Mouse (Mus musculus) thymus, adult 2 months (tissue): ENCODE measurements around the gene Nup107.

Experiments
- CTCF ChIP-seq: fragments of 200-500 bp; IDR thresholded peaks from 2 replicates; pipeline ENCODE4 v1.5.1; 2012; ENCODE audit warnings: mild to moderate bottlenecking, control low read depth, low read length, moderate library complexity, borderline replicate concordance; ENCODE audit not compliant: control insufficient read depth, poor library complexity, insufficient read depth; ENCODE audit errors: extremely low read depth
- POLR2A ChIP-seq: fragments of 200-500 bp; IDR thresholded peaks from 2 replicates; pipeline ENCODE4 v1.6.1; 2012; ENCODE audit warnings: mild to moderate bottlenecking, low read length, control low read depth, moderate library complexity; ENCODE audit not compliant: control insufficient read depth, poor library complexity, insufficient read depth; ENCODE audit errors: extremely low read depth

- no peak for TF ChIP-seq CTCF
- TF ChIP-seq POLR2A = no peak
Measured at GRCm38 (mm10) chr10:117805919-117806318, 13.4 kb upstream of the Nup107 start.
